Mouse (Mus musculus): ENCODE measurements around the gene Smurf1. TPM values are rescaled to one million over a fixed set of nuclear protein-coding genes. Genes with fewer than 3 reads are reported as not detected.

Smurf1 gene
- total and polyA plus RNA-seq, 3 experiments = 1.3 to 4.1 (median 2.1) TPM

- DNase-seq (ENCODE audit: low spot score) = no peak
Observed at GRCm38 (mm10) chr5:144949856-144950255, 15.8 kb downstream of the Smurf1 start.

GRCm38 (mm10) chr5:144948422-144948821 lies 17.2 kb downstream of the Smurf1 start:
- ATAC-seq (ENCODE audit: extremely low read depth, insufficient number of reproducible peaks, low FRiP score, poor library complexity, severe bottlenecking) (no peak), DNase-seq (ENCODE audit: low spot score) (no peak)
- Histone ChIP-seq H3K4me1 (ENCODE audit: insufficient read depth, low read depth, low read length) (no peaks in the 10 kb centered on the region), H3K36me3 (replicated peaks) (no peaks in the 10 kb centered on the region), H3K9me3 (replicated peaks) (no peaks in the 10 kb centered on the region), H3K4me3 (ENCODE audit: low read depth, low read length) (no peak overlapping the region), H3K27me3 (ENCODE audit: insufficient read depth, low read length) (peaks cover under 1% of the 10 kb centered on the region; the same call in 1 of the 2 replicates)
- TF ChIP-seq GATA2 (IDR thresholded peaks at IDR 0.05; ENCODE audit: borderline replicate concordance, low read depth, low read length) = no peak
- TF ChIP-seq TAL1 (conservative IDR thresholded peaks at IDR 0.05; ENCODE audit: low read depth, low read length) = no peak
- TF ChIP-seq GATA1 (IDR thresholded peaks at IDR 0.05; ENCODE audit: borderline replicate concordance, low read length) = no peak
- no peak for TF ChIP-seq CTCF (IDR thresholded peaks at IDR 0.05; ENCODE audit: low read depth, low read length)
- no peak for TF ChIP-seq POLR2AphosphoS5 (IDR thresholded peaks at IDR 0.05; ENCODE audit: insufficient replicate concordance, low read depth, low read length)

More at GRCm38 (mm10) chr5:144949856-144950255, 15.8 kb downstream of the Smurf1 start:
- H3K36me3 ChIP-seq (replicated peaks) = no peaks in the 10 kb centered on the region
- ATAC-seq (ENCODE audit: extremely low read depth, insufficient number of reproducible peaks, low FRiP score, poor library complexity, severe bottlenecking) = no peak
- TF ChIP-seq GATA2 (IDR thresholded peaks at IDR 0.05; ENCODE audit: borderline replicate concordance, low read depth, low read length) (no peak), CTCF (IDR thresholded peaks at IDR 0.05; ENCODE audit: low read depth, low read length) (no peak), POLR2AphosphoS5 (IDR thresholded peaks at IDR 0.05; ENCODE audit: insufficient replicate concordance, low read depth, low read length) (no peak), GATA1 (IDR thresholded peaks at IDR 0.05; ENCODE audit: borderline replicate concordance, low read length) (no peak), TAL1 (conservative IDR thresholded peaks at IDR 0.05; ENCODE audit: low read depth, low read length) (no peak)
- H3K9me3 ChIP-seq (replicated peaks) = no peaks in the 10 kb centered on the region
- peaks cover 6% of the 10 kb centered on the region; the same call in 1 of the 2 replicates for H3K27me3 ChIP-seq (ENCODE audit: insufficient read depth, low read length)
- no peak overlapping the region for H3K4me3 ChIP-seq (ENCODE audit: low read depth, low read length)
- no peaks in the 10 kb centered on the region for H3K4me1 ChIP-seq (ENCODE audit: insufficient read depth, low read depth, low read length)

- H3K4me3 ChIP-seq (ENCODE audit: low read depth, low read length) = no peak overlapping the region
- TF ChIP-seq CTCF (IDR thresholded peaks at IDR 0.05; ENCODE audit: low read depth, low read length) (no peak), TAL1 (conservative IDR thresholded peaks at IDR 0.05; ENCODE audit: low read depth, low read length) (no peak), GATA1 (IDR thresholded peaks at IDR 0.05; ENCODE audit: borderline replicate concordance, low read length) (no peak), GATA2 (IDR thresholded peaks at IDR 0.05; ENCODE audit: borderline replicate concordance, low read depth, low read length) (no peak), POLR2AphosphoS5 (IDR thresholded peaks at IDR 0.05; ENCODE audit: insufficient replicate concordance, low read depth, low read length) (no peak)
- H3K9me3 ChIP-seq (replicated peaks) = no peaks in the 10 kb centered on the region
- no peaks in the 10 kb centered on the region for H3K27me3 ChIP-seq (ENCODE audit: insufficient read depth, low read length)
- no peaks in the 10 kb centered on the region for H3K4me1 ChIP-seq (ENCODE audit: insufficient read depth, low read depth, low read length)
- ATAC-seq (ENCODE audit: extremely low read depth, insufficient number of reproducible peaks, low FRiP score, poor library complexity, severe bottlenecking) (no peak), DNase-seq (ENCODE audit: low spot score) (no peak)
- H3K36me3 ChIP-seq (replicated peaks) = no peaks in the 10 kb centered on the region
Observed at GRCm38 (mm10) chr5:144948002-144948401, 17.6 kb downstream of the Smurf1 start.

GRCm38 (mm10) chr5:144946032-144946431 lies 19.6 kb downstream of the Smurf1 start:
- Histone ChIP-seq H3K4me1 (ENCODE audit: insufficient read depth, low read depth, low read length) (no peaks in the 10 kb centered on the region), H3K27me3 (ENCODE audit: insufficient read depth, low read length) (peaks cover 3% of the 10 kb centered on the region; the same call in 1 of the 2 replicates), H3K36me3 (replicated peaks) (no peaks in the 10 kb centered on the region), H3K9me3 (replicated peaks) (no peaks in the 10 kb centered on the region), H3K4me3 (ENCODE audit: low read depth, low read length) (no peak overlapping the region)
- ATAC-seq (ENCODE audit: extremely low read depth, insufficient number of reproducible peaks, low FRiP score, poor library complexity, severe bottlenecking) = no peak
- no peak for TF ChIP-seq GATA1 (IDR thresholded peaks at IDR 0.05; ENCODE audit: borderline replicate concordance, low read length)
- no peak for TF ChIP-seq GATA2 (IDR thresholded peaks at IDR 0.05; ENCODE audit: borderline replicate concordance, low read depth, low read length)
- TF ChIP-seq TAL1 (conservative IDR thresholded peaks at IDR 0.05; ENCODE audit: low read depth, low read length) = no peak
- no peak for DNase-seq (ENCODE audit: low spot score)

GRCm38 (mm10) chr5:144944932-144945331 lies 20.7 kb downstream of the Smurf1 start:
- Histone ChIP-seq H3K4me1 (ENCODE audit: insufficient read depth, low read depth, low read length) (no peaks in the 10 kb centered on the region), H3K9me3 (replicated peaks) (no peaks in the 10 kb centered on the region), H3K27me3 (ENCODE audit: insufficient read depth, low read length) (peaks cover 3% of the 10 kb centered on the region; the same call in 1 of the 2 replicates), H3K36me3 (replicated peaks) (no peaks in the 10 kb centered on the region), H3K4me3 (ENCODE audit: low read depth, low read length) (no peak overlapping the region)
- DNase-seq (ENCODE audit: low spot score) = no peak
- ATAC-seq (ENCODE audit: extremely low read depth, insufficient number of reproducible peaks, low FRiP score, poor library complexity, severe bottlenecking) = no peak
- no peak for TF ChIP-seq CTCF (IDR thresholded peaks at IDR 0.05; ENCODE audit: low read depth, low read length)
- no peak for TF ChIP-seq POLR2AphosphoS5 (IDR thresholded peaks at IDR 0.05; ENCODE audit: insufficient replicate concordance, low read depth, low read length)
- no peak for TF ChIP-seq GATA2 (IDR thresholded peaks at IDR 0.05; ENCODE audit: borderline replicate concordance, low read depth, low read length)
- no peak for TF ChIP-seq TAL1 (conservative IDR thresholded peaks at IDR 0.05; ENCODE audit: low read depth, low read length)
- no peak for TF ChIP-seq GATA1 (IDR thresholded peaks at IDR 0.05; ENCODE audit: borderline replicate concordance, low read length)

- Histone ChIP-seq H3K4me3 (ENCODE audit: low read depth, low read length) (no peak overlapping the region), H3K27me3 (ENCODE audit: insufficient read depth, low read length) (peaks cover 3% of the 10 kb centered on the region; the same call in 1 of the 2 replicates), H3K4me1 (ENCODE audit: insufficient read depth, low read depth, low read length) (no peaks in the 10 kb centered on the region), H3K9me3 (replicated peaks) (no peaks in the 10 kb centered on the region), H3K36me3 (replicated peaks) (no peaks in the 10 kb centered on the region)
- DNase-seq (ENCODE audit: low spot score) = no peak
- TF ChIP-seq POLR2AphosphoS5 (IDR thresholded peaks at IDR 0.05; ENCODE audit: insufficient replicate concordance, low read depth, low read length) (no peak), GATA1 (IDR thresholded peaks at IDR 0.05; ENCODE audit: borderline replicate concordance, low read length) (no peak), CTCF (IDR thresholded peaks at IDR 0.05; ENCODE audit: low read depth, low read length) (no peak), GATA2 (IDR thresholded peaks at IDR 0.05; ENCODE audit: borderline replicate concordance, low read depth, low read length) (no peak), TAL1 (conservative IDR thresholded peaks at IDR 0.05; ENCODE audit: low read depth, low read length) (no peak)
- ATAC-seq (ENCODE audit: extremely low read depth, insufficient number of reproducible peaks, low FRiP score, poor library complexity, severe bottlenecking) = no peak
Observed at GRCm38 (mm10) chr5:144944370-144944769, 21.3 kb downstream of the Smurf1 start.

Data from G1E (cell line).